8 mouse cellular contexts compared by ENCODE assay signal in the genomic region with DNA sequence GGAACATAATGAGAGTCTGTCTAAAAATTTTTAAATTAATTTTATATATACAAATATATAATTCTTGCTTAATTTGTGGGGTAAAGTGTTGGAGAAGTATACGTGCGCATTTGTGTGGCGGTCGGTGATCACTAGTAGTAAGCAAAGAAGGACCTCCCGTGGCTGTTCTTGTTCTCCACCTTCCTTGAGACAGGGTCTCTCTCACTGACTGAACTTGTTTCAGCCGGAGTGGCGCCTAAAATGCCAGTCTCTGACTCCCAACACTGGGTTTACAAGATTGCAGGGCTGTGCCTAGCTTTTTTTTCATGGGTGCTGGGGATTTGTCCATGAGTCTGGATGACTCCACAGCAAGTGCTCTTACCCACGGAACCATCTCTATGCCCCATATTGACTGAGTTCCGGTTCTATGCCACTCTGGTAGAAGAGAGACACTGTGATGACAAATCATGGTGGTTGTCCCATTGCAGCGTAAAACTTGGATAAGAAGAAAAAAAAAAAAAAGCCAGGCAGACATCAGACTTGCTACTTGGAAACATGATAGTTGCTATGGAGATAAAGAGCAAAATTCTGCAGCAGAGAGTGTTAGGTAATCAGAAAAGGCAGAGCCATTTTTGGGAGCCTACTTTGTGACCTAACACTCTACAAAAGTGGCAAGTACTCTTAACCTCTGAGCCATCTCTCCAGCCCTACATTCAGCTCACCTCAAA. TPM values are rescaled to one million over a fixed set of nuclear protein-coding genes. Genes with fewer than 3 reads are reported as not detected.
A peak's percentile ranks its signal among the peaks of the same experiment; 100 is the strongest.
DNase-seq lines count a peak whose midpoint lies in the region; ATAC-seq and TF ChIP-seq lines count a peak whose summit lies in the region.

No protein-coding gene starts in this region.

- H3K4me2 ChIP-seq in heart, embryonic 11.5 days, result peak overlapping the region; percentile 90
- peak overlapping the region; percentile 56 for H3K4me2 ChIP-seq in embryonic facial prominence, embryonic 14.5 days (ENCODE audit: low read depth, low read length)
- H3K4me2 ChIP-seq in neural tube, embryonic 15.5 days, result peak overlapping the region; percentile 73

- no peaks in the 10 kb centered on the region for H3K9me3 ChIP-seq in heart, embryonic 11.5 days (replicated peaks; ENCODE audit: control insufficient read depth, low read length)
- no peaks in the 10 kb centered on the region for H3K9me3 ChIP-seq in ES-E14 (ENCODE audit: control insufficient read depth, insufficient read depth, low read depth, low read length)
- H3K9me3 ChIP-seq in embryonic facial prominence, embryonic 14.5 days (ENCODE audit: control insufficient read depth, low read length), result no peaks in the 10 kb centered on the region
- no peaks in the 10 kb centered on the region for H3K9me3 ChIP-seq in neural tube, embryonic 15.5 days (replicated peaks)

- no peaks in the 10 kb centered on the region; the same call in 1 of the 2 replicates for H3K36me3 ChIP-seq in heart, embryonic 11.5 days (ENCODE audit: control insufficient read depth, insufficient read depth, low read length)
- H3K36me3 ChIP-seq in ES-E14 (ENCODE audit: control insufficient read depth, insufficient read depth, low read length, poor library complexity, severe bottlenecking), result peaks cover 1% of the 10 kb centered on the region; the same call in 1 of the 2 replicates
- H3K36me3 ChIP-seq in embryonic facial prominence, embryonic 14.5 days (ENCODE audit: control insufficient read depth, insufficient read depth, low read length), result peaks cover 23% of the 10 kb centered on the region
- H3K36me3 ChIP-seq in neural tube, embryonic 15.5 days, result peaks cover 9% of the 10 kb centered on the region

- WGBS in heart, embryonic 11.5 days (ENCODE audit: insufficient replicate concordance), result 68% methylated on average over 10 of the region's 10 CpGs
- WGBS in embryonic facial prominence, embryonic 14.5 days, result 80% methylated on average over 10 of the region's 10 CpGs
- WGBS in neural tube, embryonic 15.5 days, result 81% methylated on average over 10 of the region's 10 CpGs

- in situ Hi-C loops in ES-E14 (cut with MboI; ENCODE audit: low sequenced_read_pairs in 2 of 2, unreplicated experiment in 2 of 2), result no loop called here

- H3K27ac ChIP-seq in heart, embryonic 11.5 days (ENCODE audit: low read depth, low read length), result peak overlapping the region; percentile 75
- no peak overlapping the region for H3K27ac ChIP-seq in ES-E14 (ENCODE audit: insufficient read depth, low read depth, low read length, poor library complexity, severe bottlenecking)
- peak overlapping the region; percentile 76; the same call in 1 of the 2 replicates for H3K27ac ChIP-seq in embryonic facial prominence, embryonic 14.5 days (replicated peaks; ENCODE audit: low read depth, low read length)
- H3K27ac ChIP-seq in neural tube, embryonic 15.5 days (replicated peaks), result peak overlapping the region; percentile 81

- H3K9ac ChIP-seq in heart, embryonic 11.5 days (ENCODE audit: low read depth, low read length), result peak overlapping the region; percentile 85; the same call in 1 of the 2 replicates
- H3K9ac ChIP-seq in ES-E14 (ENCODE audit: insufficient read depth, low read depth, low read length, poor library complexity, severe bottlenecking), result no peak overlapping the region; the same call in 1 of the 2 replicates
- H3K9ac ChIP-seq in embryonic facial prominence, embryonic 14.5 days (ENCODE audit: low read depth, low read length), result peak overlapping the region; percentile 75; the same call in 1 of the 2 replicates
- peak overlapping the region; percentile 77; the same call in 1 of the 2 replicates for H3K9ac ChIP-seq in neural tube, embryonic 15.5 days (replicated peaks)

- H3K27me3 ChIP-seq in heart, embryonic 11.5 days (ENCODE audit: control insufficient read depth, insufficient read depth, low read length), result no peaks in the 10 kb centered on the region
- no peaks in the 10 kb centered on the region for H3K27me3 ChIP-seq in embryonic facial prominence, embryonic 14.5 days (replicated peaks; ENCODE audit: control insufficient read depth, insufficient read depth, low read length)
- no peaks in the 10 kb centered on the region for H3K27me3 ChIP-seq in neural tube, embryonic 15.5 days (replicated peaks)

- no peak for ATAC-seq in heart, embryonic 11.5 days (replicated peaks; ENCODE audit: insufficient number of reproducible peaks, low FRiP score, low TSS enrichment)
- ATAC-seq in embryonic facial prominence, embryonic 14.5 days (ENCODE audit: low read depth), result no peak
- ATAC-seq in neural tube, embryonic 15.5 days (ENCODE audit: low FRiP score), result no peak

- peak overlapping the region; percentile 78 for H3K4me3 ChIP-seq in heart, embryonic 11.5 days (ENCODE audit: low read depth, low read length)
- H3K4me3 ChIP-seq in ES-E14 (ENCODE audit: insufficient read depth in 1 of 2, low read depth in 1 of 2, low read length in 2 of 2, poor library complexity in 1 of 2, severe bottlenecking in 1 of 2), result peak overlapping the region; percentile 75 to 81; a peak in 2 of 4 replicates
- peak overlapping the region; percentile 59 for H3K4me3 ChIP-seq in embryonic facial prominence, embryonic 14.5 days (ENCODE audit: low read depth, low read length)
- H3K4me3 ChIP-seq in neural tube, embryonic 15.5 days (replicated peaks), result peak overlapping the region; percentile 63

- DNase-seq in heart, adult 8-10 months (ENCODE audit: low spot score), result no peak
- no peak for DNase-seq in ES-E14 (ENCODE audit: low read depth, low spot score)
- no peak for DNase-seq in embryonic facial prominence, embryonic 14.5 days (ENCODE audit: low spot score)
- peak; percentile 7 for DNase-seq in kidney, postnatal 14 days
- no peak for DNase-seq in left cerebral cortex, adult 11 months (ENCODE audit: low spot score)
- DNase-seq in adrenal gland, adult 2 months, result no peak

- H3K4me1 ChIP-seq in heart, embryonic 11.5 days (ENCODE audit: control insufficient read depth, insufficient read depth, low read length), result peaks cover 19% of the 10 kb centered on the region
- peaks cover 0 to 6% of the 10 kb centered on the region in 2 experiments; a peak in 1 of 4 replicates for H3K4me1 ChIP-seq in ES-E14 (ENCODE audit: control insufficient read depth in 2 of 2, insufficient read depth in 2 of 2, low read length in 2 of 2, poor library complexity in 1 of 2)
- H3K4me1 ChIP-seq in embryonic facial prominence, embryonic 14.5 days (ENCODE audit: control insufficient read depth, insufficient read depth, low read length), result peaks cover 7% of the 10 kb centered on the region
- peaks cover 30% of the 10 kb centered on the region for H3K4me1 ChIP-seq in neural tube, embryonic 15.5 days

TF ChIP-seq in ES-E14, 5 proteins besides CTCF, POLR2A, EP300 and RAD21:
- TF ChIP-seq HCFC1 (IDR thresholded peaks at IDR 0.05; ENCODE audit: borderline replicate concordance, insufficient read depth, low read length), result no peak
TF ChIP-seq in ES-E14: peak in this region for 0.

RNA-seq across cellular contexts. Expression of a gene that starts 0.6 kb away (rescaled TPM):
- 24.4 and 28.9 TPM in 2 replicates for polyA plus RNA-seq in heart, embryonic 11.5 days (2014; fragmentation: Nextera tagmentation; extraction: Ambion mirVana)
- 10 to 100 TPM in 2 of 4 experiments, 1 to 10 TPM in 2; 7.8 to 12.7 (median 9.3) TPM for total RNA-seq in heart, adult 8-10 months (2022)
- 28.1 and 30.3 TPM in 2 replicates for total RNA-seq in ES-E14 (2012; rRNA removed)
- polyA plus RNA-seq in embryonic facial prominence, embryonic 14.5 days (2014; fragmentation: Nextera tagmentation; extraction: Ambion mirVana), result 32.1 and 41.3 TPM in 2 replicates
- 28.2 and 35.9 TPM in 2 replicates for polyA plus RNA-seq in neural tube, embryonic 15.5 days (2015; fragmentation: Nextera tagmentation; extraction: Ambion mirVana)
- total RNA-seq in adrenal gland, adult 2 months (2021), result 10 to 100 TPM; 32.8 to 36.6 TPM
- polyA plus RNA-seq in adrenal gland, adult 2 months (2012; rRNA removed), result 9.2 and 12.1 TPM in 2 replicates

RNA-seq across cellular contexts. Expression of a gene that starts 3.1 kb away (rescaled TPM):
- polyA plus RNA-seq in heart, embryonic 11.5 days (2014; fragmentation: Nextera tagmentation; extraction: Ambion mirVana), result 35.9 and 37.2 TPM in 2 replicates
- 10 to 100 TPM; 41.4 to 53.6 (median 51.1) TPM for total RNA-seq in heart, adult 8-10 months (2022)
- 39.4 and 45.5 TPM in 2 replicates for total RNA-seq in ES-E14 (2012; rRNA removed)
- polyA plus RNA-seq in embryonic facial prominence, embryonic 14.5 days (2014; fragmentation: Nextera tagmentation; extraction: Ambion mirVana), result 46.5 and 51.9 TPM in 2 replicates
- 51.4 and 58.1 TPM in 2 replicates for polyA plus RNA-seq in neural tube, embryonic 15.5 days (2015; fragmentation: Nextera tagmentation; extraction: Ambion mirVana)
- 10 to 100 TPM; 47.3 to 47.5 TPM for total RNA-seq in adrenal gland, adult 2 months (2021)
- polyA plus RNA-seq in adrenal gland, adult 2 months (2012; rRNA removed), result 18.1 and 24.3 TPM in 2 replicates

RNA-seq across cellular contexts. Expression of a gene that starts 3.2 kb away (rescaled TPM):
- polyA plus RNA-seq in heart, embryonic 11.5 days (2014; fragmentation: Nextera tagmentation; extraction: Ambion mirVana), result 3.4 and 4.4 TPM in 2 replicates
- total RNA-seq in heart, adult 8-10 months (2022), result 1 to 10 TPM; 2.2 to 3.0 (median 2.6) TPM
- 7.8 and 10.9 TPM in 2 replicates for total RNA-seq in ES-E14 (2012; rRNA removed)
- 4.9 and 5.4 TPM in 2 replicates for polyA plus RNA-seq in embryonic facial prominence, embryonic 14.5 days (2014; fragmentation: Nextera tagmentation; extraction: Ambion mirVana)
- 6.0 and 6.3 TPM in 2 replicates for polyA plus RNA-seq in neural tube, embryonic 15.5 days (2015; fragmentation: Nextera tagmentation; extraction: Ambion mirVana)
- total RNA-seq in adrenal gland, adult 2 months (2021), result 1 to 10 TPM; 5.7 to 7.6 TPM
- polyA plus RNA-seq in adrenal gland, adult 2 months (2012; rRNA removed), result 0.32 and 0.59 TPM in 2 replicates
